Mouse (Mus musculus): ENCODE results near the gene Mptx1.

GRCm38 (mm10) chr1:174303162-174303561 is 27.2 kb upstream of the Mptx1 start:
- TF ChIP-seq POLR2A (IDR thresholded peaks at IDR 0.05; ENCODE audit: borderline replicate concordance, extremely low read depth, low read depth, low read length) (no peak), CTCF (IDR thresholded peaks at IDR 0.05; ENCODE audit: insufficient read depth, low read length) (no peak)

Data from lung, adult 2 months (tissue).